Mouse (Mus musculus) liver, adult 2 months (tissue): ENCODE measurements around the gene Ppp1r9a. TPM values are rescaled to one million over a fixed set of nuclear protein-coding genes. Genes with fewer than 3 reads are reported as not detected.

Experiments used
- DNase-seq: peaks from one replicate; pipeline ENCODE4 v3.0.0-alpha.2; 2011; ENCODE audit warnings: low read depth, low spot score; ENCODE audit errors: extremely low read depth
- H3K27ac ChIP-seq: fragments of 200-500 bp; replicated peaks from 2 replicates; pipeline ENCODE4 v1.5.1; 2012; ENCODE audit warnings: low read depth, mild to moderate bottlenecking, control low read depth, inconsistent platforms, low read length; ENCODE audit not compliant: insufficient read depth
- H3K27me3 ChIP-seq: fragments of 200-500 bp; 2 replicates; pipeline ENCODE4 v1.6.1; 2012; ENCODE audit warnings: mild to moderate bottlenecking, moderate library complexity, low read length, inconsistent platforms; ENCODE audit not compliant: control insufficient read depth, insufficient read depth
- H3K36me3 ChIP-seq: fragments of 200-500 bp; 2 replicates; pipeline ENCODE4 v1.6.1; 2012; ENCODE audit warnings: low read length, inconsistent platforms; ENCODE audit not compliant: control insufficient read depth, insufficient read depth
- H3K4me1 ChIP-seq: fragments of 200-500 bp; 2 replicates; pipeline ENCODE4 v1.6.1; 2011; ENCODE audit warnings: low read length; ENCODE audit not compliant: control insufficient read depth, insufficient read depth
- H3K4me3 ChIP-seq: fragments of 200-500 bp; 2 replicates; pipeline ENCODE4 v1.5.1; 2011; ENCODE audit warnings: low read depth, mild to moderate bottlenecking, control low read depth, low read length, moderate library complexity; ENCODE audit not compliant: insufficient read depth
- H3K79me2 ChIP-seq: fragments of 200-500 bp; 2 replicates; pipeline ENCODE4 v1.6.1; 2012; ENCODE audit warnings: inconsistent platforms, mild to moderate bottlenecking, low read length, moderate library complexity; ENCODE audit not compliant: control insufficient read depth, insufficient read depth
- H3K9ac ChIP-seq: fragments of 200-500 bp; 2 replicates; pipeline ENCODE4 v1.6.1; 2012; ENCODE audit warnings: low read depth, mild to moderate bottlenecking, control low read depth, inconsistent platforms, low read length
- CTCF ChIP-seq: fragments of 200-500 bp; IDR thresholded peaks from 2 replicates; pipeline ENCODE4 v1.5.1; 2011; ENCODE audit warnings: low read depth, low read length, control low read depth
- POLR2A ChIP-seq: fragments of 200-500 bp; IDR thresholded peaks from 2 replicates; pipeline ENCODE4 v1.6.1; 2011; ENCODE audit warnings: low read length, control low read depth; ENCODE audit not compliant: insufficient read depth; ENCODE audit errors: extremely low read depth
- WGBS: fragments of 180-500 bp; shearing (Covaris S2); methylation state at CpG from one replicate; pipeline ENCODE4 v1.1.7; 2018; 5-methylcytosine and 5-hydroxymethylcytosine counted together
- polyA plus RNA-seq: library from polyadenylated mRNA; depleted of rRNA; stranded (reverse); fragments of >200 nt; gene quantifications from 2 replicates; pipeline ENCODE4 v1.2.3, GENCODE M21; 2012
- total RNA-seq: library from RNA; depleted of rRNA; stranded (reverse); fragments of >200 nt; gene quantifications from 2 replicates; pipeline ENCODE4 v1.2.3, GENCODE M21; 2014

The Ppp1r9a gene
- total and polyA plus RNA-seq, 2 experiments, result 0.75 to 3.0 TPM

DNA sequence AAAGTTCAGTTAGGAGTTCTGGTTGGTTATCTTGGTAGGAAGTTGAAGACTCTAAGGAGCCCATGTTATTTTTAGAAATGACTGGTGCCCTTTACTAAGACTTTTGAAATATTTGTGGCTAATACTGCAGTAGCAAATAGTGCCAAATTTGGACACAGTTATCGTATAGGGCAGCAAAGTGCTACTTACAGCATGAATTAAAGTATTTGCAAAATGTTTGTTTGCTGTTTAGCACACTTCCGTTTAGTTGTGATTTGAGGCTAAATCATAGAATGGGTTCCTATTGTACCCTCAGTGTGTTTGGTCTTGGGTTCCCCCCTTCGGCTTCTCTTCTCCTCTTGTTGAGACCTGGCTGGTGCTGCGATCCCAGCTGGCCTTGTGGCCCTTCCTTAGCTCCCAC is 45.3 kb downstream of the Ppp1r9a start:
- H3K4me3 ChIP-seq, result no peak overlapping the region
- no peaks in the 10 kb centered on the region for H3K79me2 ChIP-seq
- H3K4me1 ChIP-seq, result no peaks in the 10 kb centered on the region; the same call in 1 of the 2 replicates
- H3K27ac ChIP-seq, result no peak overlapping the region
- no peak overlapping the region for H3K9ac ChIP-seq
- 82% methylated on average over 4 of the region's 4 CpGs for WGBS
- no peak for DNase-seq
- no peak for TF ChIP-seq CTCF
- no peak for TF ChIP-seq POLR2A
- H3K27me3 ChIP-seq, result no peaks in the 10 kb centered on the region
- H3K36me3 ChIP-seq, result no peaks in the 10 kb centered on the region

- WGBS, result 93% methylated on average over 4 of the region's 4 CpGs
- Histone ChIP-seq H3K27ac (no peak overlapping the region), H3K9ac (no peak overlapping the region), H3K4me3 (no peak overlapping the region), H3K4me1 (no peaks in the 10 kb centered on the region), H3K27me3 (no peaks in the 10 kb centered on the region), H3K36me3 (no peaks in the 10 kb centered on the region), H3K79me2 (no peaks in the 10 kb centered on the region)
- no peak for TF ChIP-seq POLR2A
- TF ChIP-seq CTCF, result no peak
- no peak for DNase-seq
These were observed 47.0 kb downstream of the Ppp1r9a start for GRCm38 (mm10) chr6:4949701-4950100.

GRCm38 (mm10) chr6:4953028-4953719 is 50.5 kb downstream of the Ppp1r9a start:
- Histone ChIP-seq H3K4me1 (no peaks in the 10 kb centered on the region), H3K4me3 (no peak overlapping the region), H3K9ac (no peak overlapping the region), H3K27me3 (no peaks in the 10 kb centered on the region), H3K36me3 (no peaks in the 10 kb centered on the region), H3K79me2 (no peaks in the 10 kb centered on the region), H3K27ac (no peak overlapping the region)
- DNase-seq, result no peak
- TF ChIP-seq POLR2A (no peak), CTCF (no peak)
- WGBS, result 85% methylated on average over 14 of the region's 14 CpGs

- Histone ChIP-seq H3K4me1 (no peaks in the 10 kb centered on the region), H3K79me2 (no peaks in the 10 kb centered on the region), H3K4me3 (no peak overlapping the region), H3K27me3 (no peaks in the 10 kb centered on the region), H3K9ac (no peak overlapping the region), H3K36me3 (no peaks in the 10 kb centered on the region), H3K27ac (no peak overlapping the region)
- no peak for DNase-seq
- no peak for TF ChIP-seq CTCF
- TF ChIP-seq POLR2A, result no peak
- 71% methylated on average over 6 of the region's 6 CpGs for WGBS
These were observed 53.9 kb downstream of the Ppp1r9a start for GRCm38 (mm10) chr6:4956651-4957050.

DNA sequence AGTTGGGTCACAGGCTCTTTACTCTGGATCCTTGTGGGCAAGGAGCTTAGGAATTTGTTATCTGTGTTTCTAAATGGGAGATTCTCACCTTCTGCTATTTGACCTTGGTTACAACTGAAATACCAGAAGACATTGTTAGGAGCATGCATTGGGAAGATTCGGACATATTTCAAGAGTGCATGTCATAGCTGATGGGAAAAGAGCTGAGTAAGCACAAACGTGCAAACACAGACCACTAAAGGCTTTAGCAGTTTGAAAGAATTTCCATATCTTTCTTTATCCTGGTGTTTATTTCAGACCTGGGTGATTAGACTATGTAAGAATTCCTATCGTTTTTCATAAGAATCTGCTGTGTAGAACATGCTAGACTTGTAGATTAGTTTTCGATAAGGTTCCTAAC is 59.5 kb downstream of the Ppp1r9a start:
- H3K4me3 ChIP-seq, result no peak overlapping the region
- whole genome bisulfite sequencing, result 73% methylated on average over 4 of the region's 4 CpGs
- no peak overlapping the region for H3K27ac ChIP-seq
- no peaks in the 10 kb centered on the region for H3K27me3 ChIP-seq
- TF ChIP-seq CTCF (no peak), POLR2A (no peak)
- no peaks in the 10 kb centered on the region for H3K36me3 ChIP-seq
- H3K79me2 ChIP-seq, result no peaks in the 10 kb centered on the region
- H3K9ac ChIP-seq, result no peak overlapping the region
- H3K4me1 ChIP-seq, result no peaks in the 10 kb centered on the region
- DNase-seq, result no peak

DNA sequence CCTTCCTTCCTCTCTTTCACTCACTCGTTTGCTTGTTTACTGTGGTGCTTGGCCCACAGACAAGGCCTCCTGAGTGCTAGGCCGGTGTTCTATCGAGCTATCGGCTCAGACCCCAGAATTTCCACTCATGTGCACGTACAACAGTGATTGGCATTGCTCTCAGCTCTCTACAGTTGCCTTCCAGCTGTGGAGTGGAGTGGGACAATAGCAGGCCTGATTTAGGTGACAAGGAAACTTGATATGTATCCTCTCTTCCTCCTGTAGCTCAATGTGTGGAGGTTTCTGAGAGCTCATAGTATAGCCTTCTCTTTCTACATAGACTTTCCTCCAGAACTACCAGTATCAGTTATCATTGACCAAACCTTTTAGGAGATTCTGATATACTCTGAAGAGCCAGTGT is 60.3 kb downstream of the Ppp1r9a start:
- no peaks in the 10 kb centered on the region for H3K36me3 ChIP-seq
- H3K4me1 ChIP-seq, result no peaks in the 10 kb centered on the region
- 87% methylated on average over 5 of the region's 5 CpGs for WGBS
- H3K27ac ChIP-seq, result no peak overlapping the region
- no peak overlapping the region for H3K9ac ChIP-seq
- TF ChIP-seq CTCF, result no peak
- H3K27me3 ChIP-seq, result no peaks in the 10 kb centered on the region
- no peak for DNase-seq
- no peak overlapping the region for H3K4me3 ChIP-seq
- no peaks in the 10 kb centered on the region for H3K79me2 ChIP-seq
